Mouse (Mus musculus) lung, postnatal 0 days (tissue): ENCODE measurements around the gene Trdmt1. TPM values are rescaled to one million over a fixed set of nuclear protein-coding genes. Genes with fewer than 3 reads are reported as not detected.

ENCODE experiments used
- ATAC-seq: fragments of 200-750 bp; cut with Nextera tagmentation; 2 replicates; pipeline ENCODE4 v1.8.0; 2017; ENCODE audit warnings: moderate library complexity
- DNase-seq: peaks from one replicate; pipeline ENCODE4 v3.0.0-alpha.2; 2016; ENCODE audit warnings: low spot score
- H3K27ac ChIP-seq: fragments of 300-500 bp; sonication (generic); 2 replicates; pipeline ENCODE4 v1.5.1; 2014; ENCODE audit warnings: antibody characterized with exemption, mild to moderate bottlenecking, low read length, mixed read lengths
- H3K27me3 ChIP-seq: fragments of 300-500 bp; sonication (generic); replicated peaks from 2 replicates; pipeline ENCODE4 v1.6.1; 2014; ENCODE audit warnings: low read length, mixed read lengths; ENCODE audit not compliant: insufficient read depth
- H3K36me3 ChIP-seq: fragments of 300-500 bp; sonication (generic); 2 replicates; pipeline ENCODE4 v1.6.1; 2014; ENCODE audit warnings: low read length, mixed read lengths; ENCODE audit not compliant: insufficient read depth
- H3K4me1 ChIP-seq: fragments of 300-500 bp; sonication (generic); 2 replicates; pipeline ENCODE4 v1.6.1; 2014; ENCODE audit warnings: antibody characterized with exemption, low read depth, low read length, mixed read lengths; ENCODE audit not compliant: insufficient read depth
- H3K4me2 ChIP-seq: fragments of 300-500 bp; sonication (generic); replicated peaks from 2 replicates; pipeline ENCODE4 v1.6.1; 2014; ENCODE audit warnings: low read depth, mild to moderate bottlenecking, low read length, moderate library complexity, mixed read lengths
- H3K4me3 ChIP-seq: fragments of 300-500 bp; sonication (generic); 2 replicates; pipeline ENCODE4 v1.5.1; 2014; ENCODE audit warnings: low read depth, low read length
- H3K9ac ChIP-seq: fragments of 300-500 bp; sonication (generic); replicated peaks from 2 replicates; pipeline ENCODE4 v1.6.1; 2014; ENCODE audit warnings: low read depth, mild to moderate bottlenecking
- H3K9me3 ChIP-seq: fragments of 300-500 bp; sonication (generic); 2 replicates; pipeline ENCODE4 v1.6.1; 2016; ENCODE audit warnings: low read length, mixed read lengths
- CTCF ChIP-seq: IDR thresholded peaks from 2 replicates; pipeline ENCODE4 v1.5.1; 2016; ENCODE audit warnings: antibody characterized with exemption, mild to moderate bottlenecking
- EP300 ChIP-seq: IDR thresholded peaks from 2 replicates; pipeline ENCODE4 v1.6.1; 2016; ENCODE audit warnings: antibody characterized with exemption, mild to moderate bottlenecking, control low read depth
- WGBS: fragments of 180-500 bp; shearing (Covaris S2); extraction: QIAGEN DNeasy Blood & Tissue Kit; methylation state at CpG from one replicate; pipeline ENCODE4 v1.1.7; 2014; 5-methylcytosine and 5-hydroxymethylcytosine counted together
- polyA plus RNA-seq: library from polyadenylated mRNA; unstranded; fragments of >200 nt; fragmentation: Nextera tagmentation; extraction: Ambion mirVana; gene quantifications from 2 replicates; pipeline ENCODE4 v1.2.1, GENCODE M21; 2015

Gene Trdmt1
- polyA plus RNA-seq, 1 experiment from 2014 or later = 10.1 TPM

GRCm38 (mm10) chr2:13573408-13574065, 29.1 kb upstream of the Trdmt1 start, which contains the start of gene Vim:
TSS of gene Vim (plus strand) at chr2:13573927.
- H3K9ac ChIP-seq = peak within 1 kb of the TSS; percentile 62
- H3K27ac ChIP-seq = peak within 1 kb of the TSS; percentile 85
- peak within 1 kb of the TSS; percentile 68 for H3K4me2 ChIP-seq
- H3K27me3 ChIP-seq = no peaks in the 10 kb centered on the region
- WGBS = under 1% methylated on average over 26 of the region's 26 CpGs
- TF ChIP-seq CTCF (no peak), EP300 (peak; percentile 48; the same call in 1 of the 2 replicates)
- H3K4me1 ChIP-seq = no peaks in the 10 kb centered on the region; the same call in 1 of the 2 replicates
- peaks cover 3% of the 10 kb centered on the region; the same call in 1 of the 2 replicates for H3K36me3 ChIP-seq
- H3K9me3 ChIP-seq = no peaks in the 10 kb centered on the region
- H3K4me3 ChIP-seq = peak within 1 kb of the TSS; percentile 62
- DNase-seq (peak; percentile 96), ATAC-seq (peak; percentile 88)

GRCm38 (mm10) chr2:13572647-13573407, 28.4 kb upstream of the Trdmt1 start:
- Histone ChIP-seq H3K27me3 (no peaks in the 10 kb centered on the region), H3K4me1 (no peaks in the 10 kb centered on the region; the same call in 1 of the 2 replicates), H3K27ac (peak overlapping the region; percentile 85), H3K9me3 (no peaks in the 10 kb centered on the region), H3K9ac (peak overlapping the region; percentile 62; the same call in 1 of the 2 replicates), H3K4me2 (peak overlapping the region; percentile 68), H3K36me3 (0 out of 2 replicates have a peak, but pooled peaks cover 3% of the 10 kb centered on the region), H3K4me3 (peak overlapping the region; percentile 62)
- ATAC-seq (peak; percentile 8), DNase-seq (no peak)
- WGBS = 11% methylated on average over 12 of the region's 12 CpGs
- TF ChIP-seq CTCF = no peak

GRCm38 (mm10) chr2:13572101-13572553, 27.7 kb upstream of the Trdmt1 start:
- 39% methylated on average over 4 of the region's 4 CpGs for WGBS
- Histone ChIP-seq H3K27me3 (no peaks in the 10 kb centered on the region), H3K9ac (no peak overlapping the region), H3K4me3 (no peak overlapping the region), H3K4me2 (peak overlapping the region; percentile 68), H3K36me3 (0 out of 2 replicates have a peak, but pooled peaks cover 3% of the 10 kb centered on the region), H3K27ac (peak overlapping the region; percentile 85), H3K4me1 (no peaks in the 10 kb centered on the region; the same call in 1 of the 2 replicates), H3K9me3 (no peaks in the 10 kb centered on the region)
- no peak for TF ChIP-seq EP300
- no peak for TF ChIP-seq CTCF
- ATAC-seq (no peak), DNase-seq (no peak)

- H3K9ac ChIP-seq = no peak overlapping the region
- no peak for TF ChIP-seq EP300
- no peak for TF ChIP-seq CTCF
- 62% methylated on average over 2 of the region's 2 CpGs for WGBS
- H3K4me2 ChIP-seq = no peak overlapping the region
- no peaks in the 10 kb centered on the region for H3K4me1 ChIP-seq
- no peak overlapping the region for H3K4me3 ChIP-seq
- DNase-seq = no peak
- no peaks in the 10 kb centered on the region for H3K9me3 ChIP-seq
- H3K36me3 ChIP-seq = no peaks in the 10 kb centered on the region
- ATAC-seq = no peak
- no peak overlapping the region for H3K27ac ChIP-seq
- no peaks in the 10 kb centered on the region for H3K27me3 ChIP-seq
These were observed 25.7 kb upstream of the Trdmt1 start for GRCm38 (mm10) chr2:13570122-13570521.

- Histone ChIP-seq H3K4me1 (no peaks in the 10 kb centered on the region), H3K36me3 (no peaks in the 10 kb centered on the region), H3K4me2 (no peak overlapping the region), H3K9ac (no peak overlapping the region), H3K9me3 (no peaks in the 10 kb centered on the region), H3K27ac (no peak overlapping the region), H3K4me3 (no peak overlapping the region), H3K27me3 (no peaks in the 10 kb centered on the region)
- ATAC-seq (no peak), DNase-seq (no peak)
- TF ChIP-seq CTCF (no peak), EP300 (no peak)
- WGBS = 71% methylated on average over 2 of the region's 2 CpGs
These were observed 15.9 kb upstream of the Trdmt1 start for GRCm38 (mm10) chr2:13560396-13560795.

GRCm38 (mm10) chr2:13559729-13560128, 15.3 kb upstream of the Trdmt1 start:
- WGBS = 81% methylated on average over 5 of the region's 5 CpGs
- Histone ChIP-seq H3K4me3 (no peak overlapping the region), H3K4me2 (no peak overlapping the region), H3K9ac (no peak overlapping the region), H3K27ac (no peak overlapping the region), H3K27me3 (no peaks in the 10 kb centered on the region), H3K9me3 (no peaks in the 10 kb centered on the region), H3K36me3 (no peaks in the 10 kb centered on the region), H3K4me1 (no peaks in the 10 kb centered on the region)
- TF ChIP-seq EP300 = no peak
- no peak for TF ChIP-seq CTCF
- DNase-seq (no peak), ATAC-seq (no peak)
